Mouse (Mus musculus) embryo, embryonic 10 days (tissue): Measurements from ENCODE around the gene Enpp1.
A peak's percentile ranks its signal among the peaks of the same experiment; 100 is the strongest.

Experiments
- DNase-seq: peaks from one replicate; pipeline ENCODE4 v3.0.0-alpha.2; 2015; ENCODE audit warnings: low spot score

Enpp1 gene

GRCm38 (mm10) chr10:24710361-24710760 is 1.6 kb downstream of the Enpp1 start:
- DNase-seq, result no peak

- DNase-seq, result no peak
Measured at GRCm38 (mm10) chr10:24707745-24708144, 4.2 kb downstream of the Enpp1 start.

GRCm38 (mm10) chr10:24706431-24707140 is 5.4 kb downstream of the Enpp1 start:
- DNase-seq, result no peak

- DNase-seq, result peak; percentile 39
Measured at GRCm38 (mm10) chr10:24702698-24703097, 9.3 kb downstream of the Enpp1 start.

GRCm38 (mm10) chr10:24698131-24698775 is 13.7 kb downstream of the Enpp1 start:
- no peak for DNase-seq

GRCm38 (mm10) chr10:24696761-24697160 is 15.2 kb downstream of the Enpp1 start:
- DNase-seq, result no peak

- no peak for DNase-seq
Measured at GRCm38 (mm10) chr10:24695786-24696185, 16.2 kb downstream of the Enpp1 start.

- DNase-seq, result no peak
Measured at GRCm38 (mm10) chr10:24682518-24683104, 29.3 kb downstream of the Enpp1 start.

- DNase-seq, result no peak
Measured at GRCm38 (mm10) chr10:24677681-24678080, 34.3 kb downstream of the Enpp1 start.

- DNase-seq, result no peak
Measured at GRCm38 (mm10) chr10:24674261-24674660, 37.7 kb downstream of the Enpp1 start.

GRCm38 (mm10) chr10:24672948-24673347 is 39.0 kb downstream of the Enpp1 start:
- DNase-seq, result no peak

GRCm38 (mm10) chr10:24670548-24670947 is 41.4 kb downstream of the Enpp1 start:
- DNase-seq, result no peak

- no peak for DNase-seq
Measured at GRCm38 (mm10) chr10:24650990-24651569, 60.9 kb downstream of the Enpp1 start.

GRCm38 (mm10) chr10:24647996-24648738 is 63.8 kb downstream of the Enpp1 start:
- DNase-seq, result no peak

- no peak for DNase-seq
Measured at GRCm38 (mm10) chr10:24645169-24645568, 66.8 kb downstream of the Enpp1 start.

GRCm38 (mm10) chr10:24642796-24643580 is 69.0 kb downstream of the Enpp1 start:
- no peak for DNase-seq

- DNase-seq, result peak; percentile 50
Measured at GRCm38 (mm10) chr10:24641416-24642140, 70.4 kb downstream of the Enpp1 start.

- no peak for DNase-seq
Measured at GRCm38 (mm10) chr10:24640186-24640875, 71.6 kb downstream of the Enpp1 start.

GRCm38 (mm10) chr10:24639596-24639995 is 72.4 kb downstream of the Enpp1 start:
- no peak for DNase-seq
